Comparison of ENCODE assay signal across 9 mouse cellular contexts in the genomic region with DNA sequence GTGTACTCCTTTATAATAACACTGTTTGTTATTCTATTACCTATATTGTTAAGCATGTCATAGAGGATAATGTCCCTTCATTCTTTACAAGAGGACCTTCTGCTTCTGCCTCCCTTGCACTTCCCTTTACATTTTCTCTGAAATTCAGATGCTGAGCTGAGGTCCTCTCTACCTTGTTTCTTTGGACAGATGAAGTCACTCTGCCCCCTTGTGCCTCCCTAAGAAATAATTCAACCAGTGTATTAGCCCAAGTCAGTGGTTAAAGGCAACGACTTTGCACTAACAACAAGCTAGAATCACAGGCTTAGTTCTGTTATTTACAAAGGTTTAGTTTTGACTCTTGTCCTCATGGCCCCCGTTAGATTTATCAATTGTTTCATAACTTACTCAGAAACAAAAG.
A peak's percentile ranks its signal among the peaks of the same experiment; 100 is the strongest.
DNase-seq lines count a peak whose midpoint lies in the region; ATAC-seq lines count a peak whose summit lies in the region.
"Had no signal": no experiment of that assay in that cellular context is flagged by ENCODE, and none has a peak within 500 bp of the region (broad histone marks: within the 10 kb centered on the region; RNA-seq: fewer than 3 reads in every experiment).

No protein-coding gene starts in this region.

- H3K4me2 ChIP-seq in forebrain, embryonic 16.5 days (ENCODE audit: low read length), result no peak overlapping the region
- H3K4me2 ChIP-seq in midbrain, embryonic 16.5 days (ENCODE audit: low read length), result no peak overlapping the region
- no peak overlapping the region for H3K4me2 ChIP-seq in kidney, embryonic 15.5 days

- 31% methylated on average over 2 of the region's 2 CpGs for WGBS in forebrain, embryonic 16.5 days
- WGBS in midbrain, embryonic 16.5 days, result 47% methylated on average over 2 of the region's 2 CpGs
- WGBS in kidney, embryonic 15.5 days, result 48% methylated on average over 2 of the region's 2 CpGs

- H3K9me3 ChIP-seq in forebrain, embryonic 16.5 days (ENCODE audit: control insufficient read depth, low read length), result no peaks in the 10 kb centered on the region
- no peaks in the 10 kb centered on the region for H3K9me3 ChIP-seq in midbrain, embryonic 16.5 days (replicated peaks; ENCODE audit: control insufficient read depth, low read length, poor library complexity, severe bottlenecking)
- H3K9me3 ChIP-seq in kidney, embryonic 15.5 days (replicated peaks), result no peaks in the 10 kb centered on the region

- H3K4me3 ChIP-seq in forebrain, embryonic 16.5 days (replicated peaks; ENCODE audit: low read length), result no peak overlapping the region
- H3K4me3 ChIP-seq in midbrain, embryonic 16.5 days (ENCODE audit: low read depth, low read length), result no peak overlapping the region
- no peak overlapping the region for H3K4me3 ChIP-seq in kidney, embryonic 15.5 days (replicated peaks)

- H3K36me3 ChIP-seq in forebrain, embryonic 16.5 days (ENCODE audit: control insufficient read depth, insufficient read depth), result no peaks in the 10 kb centered on the region
- H3K36me3 ChIP-seq in midbrain, embryonic 16.5 days (ENCODE audit: control insufficient read depth, insufficient read depth, low read length), result no peaks in the 10 kb centered on the region
- no peaks in the 10 kb centered on the region for H3K36me3 ChIP-seq in kidney, embryonic 15.5 days

- no peaks in the 10 kb centered on the region for H3K27me3 ChIP-seq in forebrain, embryonic 16.5 days (replicated peaks; ENCODE audit: control insufficient read depth, insufficient read depth, low read length)
- no peaks in the 10 kb centered on the region for H3K27me3 ChIP-seq in midbrain, embryonic 16.5 days (ENCODE audit: control insufficient read depth, insufficient read depth, low read depth, low read length)
- H3K27me3 ChIP-seq in kidney, embryonic 15.5 days, result no peaks in the 10 kb centered on the region

- DNase-seq in layer of hippocampus, adult 11-12 months (ENCODE audit: low spot score), result peak; percentile 9
- no peak for DNase-seq in layer of hippocampus, postnatal 36 days
- peak; percentile 59 for DNase-seq in brain, adult 2 months (ENCODE audit: low read depth, low spot score)
- no peak for DNase-seq in spleen, adult 18-20 months
- DNase-seq in gastrocnemius, postnatal 36 days, result no peak
- DNase-seq: heart, postnatal 14 days had no signal

- intact Hi-C loops in gastrocnemius, postnatal 36 days (cut with DNase I), result no loop called here

- H3K4me1 ChIP-seq in forebrain, embryonic 16.5 days (replicated peaks; ENCODE audit: control insufficient read depth, insufficient read depth, low read length), result no peaks in the 10 kb centered on the region
- H3K4me1 ChIP-seq in midbrain, embryonic 16.5 days (ENCODE audit: control insufficient read depth, insufficient read depth, low read length), result no peaks in the 10 kb centered on the region
- no peaks in the 10 kb centered on the region for H3K4me1 ChIP-seq in kidney, embryonic 15.5 days

- peak; percentile 62; the same call in 1 of the 2 replicates for ATAC-seq in forebrain, embryonic 16.5 days
- peak; percentile 82 for ATAC-seq in midbrain, embryonic 16.5 days
- ATAC-seq in kidney, embryonic 15.5 days (replicated peaks; ENCODE audit: low FRiP score), result no peak

- no peak overlapping the region for H3K27ac ChIP-seq in forebrain, embryonic 16.5 days (ENCODE audit: low read length)
- no peak overlapping the region for H3K27ac ChIP-seq in midbrain, embryonic 16.5 days (ENCODE audit: low read length)
- H3K27ac ChIP-seq in kidney, embryonic 15.5 days, result no peak overlapping the region

- no peak overlapping the region for H3K9ac ChIP-seq in forebrain, embryonic 16.5 days (replicated peaks; ENCODE audit: low read depth, low read length)
- H3K9ac ChIP-seq in midbrain, embryonic 16.5 days (ENCODE audit: low read depth, low read length), result no peak overlapping the region
- H3K9ac ChIP-seq in kidney, embryonic 15.5 days, result no peak overlapping the region

Comparison
In these comparisons a context has a peak if more than half of its experiments do, and no peak if none do; other contexts are left out.
1. DNase-seq: peak in layer of hippocampus, adult 11-12 months (single experiment) and brain, adult 2 months (single experiment); none in layer of hippocampus, postnatal 36 days (0 of 2), spleen, adult 18-20 months (0 of 2) and gastrocnemius, postnatal 36 days (0 of 2).